Mouse (Mus musculus) kidney, adult 11 months (tissue): Measurements from ENCODE around the gene Mgat2.
"Not testable (repeated sequence)": the region's sequence is repeated elsewhere in the genome, so short reads cannot be mapped to it uniquely, and the experiment has no call there.

Experiments used
- DNase-seq: peaks from one replicate; pipeline ENCODE4 v3.0.0; 2022

Mgat2 gene

GRCm38 (mm10) chr12:69183583-69184308, at the start of gene Mgat2, which contains the start of gene Rpl36al:
Gene Mgat2 (plus strand): TSS chr12:69184157.
Gene Rpl36al (minus strand): TSS chr12:69184083.
- DNase-seq, result peak; percentile 96

DNA sequence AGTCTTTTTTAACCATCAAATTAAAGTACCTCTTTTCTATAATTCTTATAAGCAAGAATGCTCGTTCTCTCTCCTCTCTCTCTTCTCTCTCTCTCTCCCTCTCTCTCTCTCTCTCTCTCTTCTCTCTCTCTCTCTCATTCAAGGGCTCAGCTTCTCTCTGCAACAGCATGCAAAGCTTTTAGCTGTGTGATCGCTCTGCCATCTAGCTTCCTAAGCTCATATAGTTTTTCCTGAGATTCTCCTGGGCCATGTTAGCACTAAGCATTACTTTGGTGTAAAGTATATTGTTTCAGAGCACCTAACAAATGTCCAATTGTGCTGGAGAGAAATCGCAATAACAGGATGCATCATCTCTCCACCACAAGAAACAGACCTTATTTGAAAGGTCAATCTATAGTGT, 44.8 kb upstream of the Mgat2 start:
- no peak for DNase-seq

- no peak for DNase-seq
Observed at GRCm38 (mm10) chr12:69139841-69140240, 44.1 kb upstream of the Mgat2 start.

DNA sequence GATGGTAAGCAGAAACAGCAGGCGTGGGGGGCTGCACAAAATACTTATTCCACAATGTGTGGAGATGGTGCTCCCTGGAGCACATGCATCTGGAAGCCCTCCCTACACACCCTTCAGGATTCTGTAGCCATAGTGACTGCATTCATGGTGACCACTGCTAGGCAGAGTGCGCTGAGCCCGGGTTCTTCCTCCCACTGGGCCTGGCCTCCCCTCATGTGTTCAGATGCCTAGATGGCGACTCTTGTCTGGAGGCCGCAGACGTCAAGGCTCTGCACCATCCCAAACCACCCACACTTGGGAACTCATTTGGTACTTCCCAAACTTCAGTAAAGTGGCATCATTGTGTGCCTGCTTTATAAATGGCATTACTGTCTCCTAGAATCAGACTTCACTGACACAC, 40.5 kb upstream of the Mgat2 start:
- DNase-seq, result no peak

DNA sequence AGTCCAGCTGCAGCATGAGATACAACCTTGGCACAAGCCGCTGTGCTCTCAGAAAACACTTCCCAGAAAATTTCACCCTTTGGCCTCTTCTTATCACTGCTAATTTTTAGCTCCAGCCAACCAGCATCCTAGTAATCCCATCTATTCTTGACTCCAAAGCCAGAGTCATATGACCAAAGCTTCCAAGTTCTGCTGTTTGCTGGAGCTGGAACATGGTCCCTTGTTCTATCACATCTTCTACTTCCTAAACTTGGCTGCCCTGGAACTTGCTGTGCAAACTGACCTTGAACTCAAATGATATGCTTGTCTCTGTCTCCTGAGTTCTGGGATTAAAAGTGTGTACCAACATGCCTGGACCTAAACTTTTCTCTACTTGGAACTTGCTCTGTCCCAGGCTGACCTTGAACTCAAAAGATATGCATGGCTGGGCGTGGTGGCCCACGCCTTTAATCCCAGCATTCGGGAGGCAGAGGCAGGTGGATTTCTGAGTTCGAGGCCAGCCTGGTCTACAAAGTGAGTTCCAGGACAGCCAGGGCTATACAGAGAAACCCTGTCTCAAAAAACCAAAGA, 36.7 kb upstream of the Mgat2 start:
- no peak for DNase-seq

DNA sequence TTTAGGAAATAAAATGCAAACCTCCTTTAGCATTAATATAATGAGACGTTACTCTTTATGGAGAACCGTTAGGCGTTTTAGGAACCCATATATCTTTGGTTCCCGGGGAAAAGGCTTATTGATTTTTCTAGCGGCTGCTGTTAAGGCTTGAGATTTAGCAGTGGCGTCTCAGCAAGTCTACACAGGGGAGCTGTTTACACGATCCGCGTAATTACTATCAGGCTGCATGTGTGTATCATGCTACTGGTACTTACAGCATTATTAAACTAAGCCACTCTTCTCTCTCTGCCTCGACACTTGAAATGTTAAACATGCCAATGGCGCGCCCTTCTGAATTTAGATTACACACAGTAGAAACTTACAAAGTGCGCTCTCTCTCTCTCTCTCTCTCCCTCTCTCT, 33.9 kb upstream of the Mgat2 start:
- DNase-seq, result no peak

DNA sequence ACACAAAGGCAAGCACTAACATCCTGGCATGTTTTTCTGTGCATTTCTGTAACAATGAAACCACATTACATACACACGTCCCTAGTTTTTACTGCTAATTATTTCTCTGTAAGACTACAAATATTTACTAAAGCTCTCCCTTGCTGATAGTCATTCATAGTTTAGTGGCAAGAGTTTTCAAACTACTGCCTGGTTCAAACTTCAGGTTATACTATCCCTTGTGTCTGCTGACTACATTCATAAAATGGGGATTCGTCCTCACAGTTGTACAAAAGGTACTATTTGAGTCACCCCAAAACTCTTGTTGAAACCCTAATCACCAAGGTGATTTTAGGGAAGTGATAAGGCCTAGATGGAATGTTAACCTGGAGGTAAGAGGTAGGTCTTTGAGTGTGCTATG, 28.0 kb upstream of the Mgat2 start:
- DNase-seq, result no peak

GRCm38 (mm10) chr12:69156436-69156835, 27.5 kb upstream of the Mgat2 start:
- no peak for DNase-seq

- DNase-seq, result no peak
Observed at GRCm38 (mm10) chr12:69157107-69157506, 26.9 kb upstream of the Mgat2 start.

- DNase-seq, result no peak
Observed at GRCm38 (mm10) chr12:69158366-69158764, 25.6 kb upstream of the Mgat2 start.

DNA sequence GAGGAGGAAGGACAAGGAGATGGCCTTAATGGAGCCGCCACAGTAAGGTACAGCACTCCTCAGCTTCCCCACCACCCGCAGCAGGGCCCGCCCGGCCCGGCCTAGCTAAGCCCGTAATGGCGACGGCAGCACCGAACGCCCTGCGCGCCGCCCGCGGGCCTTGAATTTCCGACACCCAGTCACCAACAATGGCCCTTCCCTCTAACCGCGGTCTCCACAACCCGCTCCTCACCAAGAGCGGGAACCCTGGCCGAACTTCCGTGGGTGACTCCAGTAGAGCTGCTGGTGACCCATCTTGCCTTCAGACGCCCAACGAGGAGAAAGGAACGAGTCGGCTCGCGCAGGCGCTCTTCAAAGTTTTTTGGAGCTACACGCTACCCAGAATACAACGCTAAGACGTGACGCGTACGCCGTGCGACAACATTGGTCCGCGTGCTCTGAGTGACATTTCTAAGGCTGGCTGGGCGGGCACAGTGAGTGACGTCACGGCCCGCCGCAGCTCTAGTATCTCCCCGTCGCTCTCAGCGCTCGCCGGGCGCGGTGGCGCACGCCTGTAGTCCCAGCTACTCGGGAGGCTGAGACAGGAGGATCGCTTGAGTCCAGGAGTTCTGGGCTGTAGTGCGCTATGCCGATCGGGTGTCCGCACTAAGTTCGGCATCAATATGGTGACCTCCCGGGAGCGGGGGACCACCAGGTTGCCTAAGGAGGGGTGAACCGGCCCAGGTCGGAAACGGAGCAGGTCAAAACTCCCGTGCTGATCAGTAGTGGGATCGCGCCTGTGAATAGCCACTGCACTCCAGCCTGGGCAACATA, 25.0 kb upstream of the Mgat2 start, which contains the start of gene Rps29:
Rps29 (minus strand) TSS at position 422 of the 813 bp plus-strand sequence.
- peak; percentile 99 for DNase-seq

DNA sequence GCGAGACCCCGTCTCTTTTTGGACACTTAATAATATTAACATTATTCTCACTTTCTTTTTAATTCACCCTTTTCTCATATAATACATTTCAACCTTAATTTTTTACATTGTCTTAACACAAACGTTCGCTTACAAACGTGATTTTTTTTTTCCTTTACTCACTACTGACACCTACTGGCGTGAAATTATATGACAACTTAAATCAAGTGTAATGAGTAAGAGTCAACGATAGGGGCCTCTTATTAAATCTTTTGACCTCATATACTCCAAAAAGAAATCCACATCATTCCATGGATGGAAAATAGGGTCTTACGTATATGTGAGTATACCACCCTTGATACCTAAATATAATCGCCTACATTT, 24.4 kb upstream of the Mgat2 start:
- DNase-seq, result no peak

DNA sequence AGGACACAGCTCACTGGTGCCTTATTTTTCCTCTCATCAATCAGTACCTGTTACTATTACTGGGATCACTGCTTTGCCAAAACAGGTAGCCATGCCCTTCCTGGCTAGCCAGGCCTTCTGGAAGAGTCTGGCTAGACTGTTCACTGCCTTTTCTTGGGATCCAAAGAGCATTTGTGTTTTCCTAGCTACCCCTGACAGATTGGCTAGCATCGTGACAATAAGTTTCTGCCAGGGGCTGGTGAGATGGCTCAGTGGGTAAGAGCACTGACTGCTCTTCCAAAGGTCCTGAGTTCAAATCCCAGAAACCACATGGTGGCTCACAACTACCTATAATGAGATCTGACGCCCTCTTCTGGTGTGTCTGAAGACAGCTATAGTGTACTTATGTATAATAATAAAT, 23.3 kb upstream of the Mgat2 start:
- not testable (repeated sequence) for DNase-seq

DNA sequence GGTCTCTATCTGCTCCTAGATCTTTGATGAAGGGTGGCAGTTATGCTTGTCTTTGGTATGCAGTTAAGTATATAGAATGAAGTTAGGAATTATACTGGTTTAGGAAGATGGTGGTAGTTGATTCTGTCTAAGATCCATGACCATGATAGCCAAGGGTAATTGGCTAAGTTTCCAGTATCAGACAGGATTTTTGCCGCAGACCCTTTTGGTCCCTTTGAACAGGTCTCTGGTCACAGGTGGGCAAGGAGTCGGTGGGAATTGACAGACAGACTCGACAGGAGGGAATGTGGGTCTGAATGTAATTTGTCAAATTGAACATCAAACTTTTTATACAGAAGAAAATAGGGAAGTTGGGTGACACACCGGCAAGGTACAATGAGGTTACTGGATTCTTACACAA, 20.4 kb upstream of the Mgat2 start:
- not testable (repeated sequence) for DNase-seq

DNA sequence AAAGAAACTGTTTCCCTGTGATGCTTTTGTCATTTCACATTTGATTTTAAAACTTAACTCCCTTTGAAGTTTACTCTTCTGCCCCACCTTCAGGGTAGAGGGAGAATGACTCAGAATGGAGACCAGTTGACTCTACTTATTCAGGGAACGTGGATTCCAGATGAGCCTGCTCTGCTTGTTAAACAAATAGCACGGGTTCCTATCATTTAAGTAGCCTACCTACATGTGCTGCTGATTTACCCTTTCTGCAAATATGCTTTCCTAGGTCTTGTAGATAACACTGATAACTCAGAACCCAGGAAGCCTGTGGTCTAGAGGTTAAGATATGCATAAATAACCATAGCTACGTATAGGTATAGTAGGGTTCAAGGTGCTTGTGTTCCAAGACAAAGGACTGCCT, 19.1 kb upstream of the Mgat2 start:
- DNase-seq, result no peak

GRCm38 (mm10) chr12:69166861-69167581, 16.9 kb upstream of the Mgat2 start:
- not testable (repeated sequence) for DNase-seq

DNA sequence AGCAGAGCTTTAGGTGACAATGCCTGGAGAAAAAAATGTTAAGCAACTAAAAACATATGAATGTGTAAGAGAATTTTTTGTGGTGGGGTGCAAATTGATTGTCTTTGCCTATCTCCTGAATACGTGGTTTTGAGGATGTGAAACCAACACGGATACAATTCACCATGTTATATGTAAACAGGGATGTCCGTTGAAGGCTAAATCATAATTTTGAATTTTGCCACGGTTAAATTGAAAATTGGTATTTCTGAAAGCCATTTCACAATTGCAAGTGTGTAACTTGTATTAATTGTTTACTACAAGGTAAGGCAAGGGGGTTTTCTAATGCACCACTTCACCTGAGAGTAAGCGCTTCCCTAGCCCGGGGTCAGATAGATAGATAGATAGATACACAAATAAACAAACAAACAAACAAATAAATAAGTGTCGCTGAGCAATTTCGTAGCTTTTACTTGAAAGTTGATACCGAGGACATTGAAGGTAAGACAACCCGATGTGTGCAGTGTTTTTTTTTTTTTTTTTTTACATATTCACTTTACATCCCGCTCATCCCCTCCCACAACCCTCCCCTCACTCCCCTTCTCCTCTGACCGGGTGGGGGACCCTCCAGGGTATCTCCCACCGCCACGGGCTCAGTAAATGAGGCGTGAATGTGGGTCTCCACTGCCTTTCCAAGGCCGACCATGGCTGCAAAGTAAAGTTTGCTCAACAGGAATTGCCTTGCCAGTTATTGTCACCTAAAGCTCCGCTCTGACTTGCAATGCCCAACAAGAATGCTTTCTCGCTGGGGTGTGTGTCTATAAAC, 16.1 kb upstream of the Mgat2 start:
- no peak for DNase-seq

GRCm38 (mm10) chr12:69168461-69169106, 15.4 kb upstream of the Mgat2 start, which contains the start of gene Lrr1:
Gene Lrr1 (plus strand): TSS chr12:69168814.
- DNase-seq, result peak; percentile 90

DNA sequence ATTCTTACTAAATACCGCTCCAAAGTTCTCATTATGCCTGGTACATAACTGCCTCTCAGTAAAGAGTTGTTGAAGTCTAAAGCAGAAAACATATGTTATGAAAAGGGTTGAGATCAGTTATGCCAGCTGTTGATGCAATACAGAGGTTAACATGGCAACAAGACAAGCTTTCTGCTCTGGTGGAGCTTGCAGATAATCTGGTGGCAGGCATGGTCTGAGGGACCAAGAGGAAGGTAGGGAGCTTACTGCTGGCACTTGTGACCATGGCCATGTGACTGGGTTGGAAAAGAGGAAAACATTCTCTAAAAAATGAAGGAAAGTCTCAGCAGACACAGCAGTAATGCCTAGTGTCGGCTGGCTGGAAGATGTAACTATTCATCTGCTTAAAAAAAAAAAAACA, 12.7 kb upstream of the Mgat2 start:
- no peak for DNase-seq

- DNase-seq, result no peak
Observed at GRCm38 (mm10) chr12:69175975-69176374, 8.0 kb upstream of the Mgat2 start.

DNA sequence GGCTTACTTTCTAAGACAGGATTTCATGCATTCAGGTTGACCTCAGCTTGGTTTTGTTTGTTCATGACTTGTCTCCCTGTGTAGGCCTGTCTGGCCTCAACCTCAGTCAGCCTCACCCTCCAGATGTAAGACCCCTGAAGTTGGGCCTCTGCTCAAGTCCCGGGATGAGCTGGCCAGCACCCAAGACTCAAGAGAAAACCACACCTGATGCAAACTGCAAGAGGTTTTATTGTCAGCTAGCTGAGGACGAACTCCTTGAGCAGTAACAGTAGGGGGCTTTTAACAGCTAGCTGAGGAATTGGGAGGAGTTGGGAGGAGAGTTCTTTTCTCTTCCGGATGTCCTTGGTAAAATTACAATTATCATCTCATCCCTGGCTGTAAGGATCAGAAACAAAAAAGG, 6.4 kb upstream of the Mgat2 start:
- DNase-seq, result no peak

GRCm38 (mm10) chr12:69179371-69179770, 4.6 kb upstream of the Mgat2 start:
- no peak for DNase-seq
